Mouse (Mus musculus) E14TG2a.4 (cell line): Measurements from ENCODE around the gene Bcl9l.
"Not testable (repeated sequence)": the region's sequence is repeated elsewhere in the genome, so short reads cannot be mapped to it uniquely, and the experiment has no call there.

Experiments
- H3K27me3 ChIP-seq: 2 replicates; pipeline ENCODE4 v1.6.1; 2014; ENCODE audit warnings: low read length, control low read depth; ENCODE audit not compliant: insufficient read depth
- H3K36me3 ChIP-seq: 2 replicates; pipeline ENCODE4 v1.6.1; 2014; ENCODE audit warnings: low read length, control low read depth; ENCODE audit not compliant: insufficient read depth
- H3K4me1 ChIP-seq: replicated peaks from 2 replicates; pipeline ENCODE4 v1.6.1; 2014; ENCODE audit warnings: low read depth, low read length, control low read depth
- H3K4me3 ChIP-seq: replicated peaks from 2 replicates; pipeline ENCODE4 v1.5.1; 2014; ENCODE audit warnings: mild to moderate bottlenecking, low read length
- H3K9me3 ChIP-seq: 2 replicates; pipeline ENCODE4 v1.6.1; 2014; ENCODE audit warnings: low read length, control low read depth
- CTCF ChIP-seq: conservative IDR thresholded peaks from 2 replicates; pipeline ENCODE4 v1.5.1; 2014; ENCODE audit warnings: low read length
- NANOG ChIP-seq: IDR thresholded peaks from 2 replicates; pipeline ENCODE4 v1.6.1; 2014; ENCODE audit warnings: borderline replicate concordance, low read length, mixed read lengths
- POU5F1 ChIP-seq: IDR thresholded peaks from 2 replicates; pipeline ENCODE4 v1.6.1; 2014; ENCODE audit warnings: low read length, borderline replicate concordance

Gene Bcl9l

DNA sequence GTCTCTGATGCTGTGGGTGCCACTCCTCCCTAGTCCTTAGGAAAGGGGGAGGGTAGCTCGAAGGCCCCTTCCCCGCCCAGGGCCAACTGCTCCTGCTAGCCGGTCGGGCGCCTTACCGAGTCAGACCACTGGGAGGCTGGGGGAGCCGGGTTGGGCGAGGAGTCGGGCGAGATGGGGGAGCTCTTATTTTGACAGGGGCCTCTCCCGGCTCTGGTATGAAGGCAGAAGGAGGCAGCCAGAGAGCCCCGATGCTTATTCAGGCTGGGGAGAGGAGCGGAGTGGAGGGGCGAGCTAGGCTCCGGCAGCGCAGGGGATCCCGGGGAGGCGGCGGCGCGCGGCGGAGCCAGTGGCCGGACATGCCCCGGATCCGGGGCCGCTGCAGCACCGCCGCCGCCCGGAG is at the start of gene Bcl9l:
Bcl9l (plus strand) TSS at position 274 of the 400 bp plus-strand sequence.
- H3K4me1 ChIP-seq, result peaks cover 65% of the 10 kb centered on the region
- H3K27me3 ChIP-seq, result peaks cover 37% of the 10 kb centered on the region
- peak; percentile 39 for TF ChIP-seq CTCF
- TF ChIP-seq NANOG, result no peak
- no peak for TF ChIP-seq POU5F1

DNA sequence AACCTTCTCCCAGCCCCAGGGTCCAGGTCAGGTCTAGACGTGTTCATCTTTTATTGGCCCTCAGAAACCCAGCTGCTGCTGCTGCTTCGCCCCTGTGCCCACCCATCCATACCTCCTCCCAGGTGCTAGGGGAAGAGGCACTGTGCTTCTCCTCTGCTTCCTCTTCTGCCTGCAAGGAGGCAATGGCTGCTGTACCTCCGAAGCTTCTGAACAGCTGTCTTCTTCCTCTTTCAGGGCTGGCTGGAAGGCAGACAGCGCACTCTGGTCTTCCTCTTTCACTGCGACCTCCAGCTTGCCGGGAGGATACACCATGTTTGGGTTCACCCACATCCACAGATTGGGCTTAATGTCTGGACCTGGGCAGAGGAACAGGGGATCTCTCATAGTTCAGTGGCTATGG is 46.9 kb upstream of the Bcl9l start:
- peak overlapping the region; percentile 32; the same call in 1 of the 2 replicates for H3K4me3 ChIP-seq
- H3K36me3 ChIP-seq, result peaks cover 2% of the 10 kb centered on the region; the same call in 1 of the 2 replicates
- TF ChIP-seq NANOG, result no peak
- TF ChIP-seq CTCF, result no peak
- no peak for TF ChIP-seq POU5F1

More for the DNA sequence above, at the start of gene Bcl9l:
- Histone ChIP-seq H3K36me3 (no peaks in the 10 kb centered on the region), H3K4me3 (peak within 1 kb of the TSS; percentile 90), H3K9me3 (no peaks in the 10 kb centered on the region)

DNA sequence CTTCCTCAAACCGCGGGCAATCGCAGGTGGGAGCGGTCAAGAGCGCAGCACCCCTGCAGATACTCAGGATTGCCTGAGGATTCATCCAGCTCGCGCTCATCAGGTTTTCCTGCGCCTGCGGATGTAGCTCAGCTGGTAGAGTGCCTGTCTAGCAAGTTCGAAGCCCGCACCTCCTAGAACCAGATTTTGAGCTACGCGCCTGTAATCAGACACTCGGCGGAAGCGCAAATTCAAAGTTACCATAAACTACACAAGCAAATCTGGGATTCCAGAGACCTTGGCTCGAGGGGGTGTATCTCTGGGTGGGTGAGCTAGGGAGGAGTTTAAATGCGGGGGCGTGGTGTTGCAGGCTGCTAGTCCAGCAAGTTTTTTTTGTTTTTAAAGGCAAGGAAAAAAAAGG is 41.7 kb upstream of the Bcl9l start, which contains the start of gene Foxr1:
Foxr1 (minus strand) TSS at position 176 of the 400 bp plus-strand sequence.
- H3K4me3 ChIP-seq, result peak within 1 kb of the TSS; percentile 68
- peaks cover 28% of the 10 kb centered on the region for H3K4me1 ChIP-seq

More for the DNA sequence above, 46.9 kb upstream of the Bcl9l start:
- peaks cover 33% of the 10 kb centered on the region for H3K4me1 ChIP-seq
- peaks cover 31% of the 10 kb centered on the region for H3K27me3 ChIP-seq
- no peaks in the 10 kb centered on the region for H3K9me3 ChIP-seq

DNA sequence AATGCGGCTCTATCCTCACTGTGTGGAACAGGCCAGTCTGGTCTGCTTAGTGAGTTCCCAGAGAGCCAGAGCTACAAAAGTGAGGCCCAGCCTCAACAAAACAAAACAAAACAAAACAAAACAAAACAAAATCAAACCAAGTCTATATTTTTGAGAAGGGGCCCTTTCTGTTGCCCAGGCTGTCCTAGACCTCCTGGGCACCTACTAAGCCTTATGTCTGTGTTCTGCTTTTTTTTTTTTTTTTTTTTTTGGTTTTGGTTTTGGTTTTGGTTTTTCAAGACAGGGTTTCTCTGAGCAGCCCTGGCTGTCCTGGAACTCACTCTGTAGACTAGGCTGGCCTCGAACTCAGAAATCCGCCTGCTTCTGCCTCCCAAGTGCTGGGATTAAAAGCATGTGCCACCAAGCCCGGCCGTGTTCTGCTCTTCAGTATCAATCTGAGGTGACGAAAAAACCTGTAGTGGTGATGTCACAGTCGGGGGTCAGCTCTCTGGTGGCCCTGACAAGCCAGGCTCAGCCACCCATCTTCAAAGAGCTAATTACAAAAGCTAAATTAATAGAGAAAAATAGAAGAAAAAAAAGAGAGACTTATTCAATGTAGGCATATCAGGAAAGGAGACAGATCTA is 38.1 kb upstream of the Bcl9l start:
- not testable (repeated sequence) for H3K4me3 ChIP-seq, H3K9me3 ChIP-seq, H3K36me3 ChIP-seq
- peaks cover 13% of the 10 kb centered on the region for H3K27me3 ChIP-seq
- H3K4me1 ChIP-seq, result peaks cover 35% of the 10 kb centered on the region

More for the DNA sequence above, 41.7 kb upstream of the Bcl9l start, which contains the start of gene Foxr1:
- TF ChIP-seq NANOG (no peak), CTCF (no peak), POU5F1 (no peak)
- Histone ChIP-seq H3K36me3 (no peaks in the 10 kb centered on the region), H3K9me3 (no peaks in the 10 kb centered on the region), H3K27me3 (peaks cover 18% of the 10 kb centered on the region)

DNA sequence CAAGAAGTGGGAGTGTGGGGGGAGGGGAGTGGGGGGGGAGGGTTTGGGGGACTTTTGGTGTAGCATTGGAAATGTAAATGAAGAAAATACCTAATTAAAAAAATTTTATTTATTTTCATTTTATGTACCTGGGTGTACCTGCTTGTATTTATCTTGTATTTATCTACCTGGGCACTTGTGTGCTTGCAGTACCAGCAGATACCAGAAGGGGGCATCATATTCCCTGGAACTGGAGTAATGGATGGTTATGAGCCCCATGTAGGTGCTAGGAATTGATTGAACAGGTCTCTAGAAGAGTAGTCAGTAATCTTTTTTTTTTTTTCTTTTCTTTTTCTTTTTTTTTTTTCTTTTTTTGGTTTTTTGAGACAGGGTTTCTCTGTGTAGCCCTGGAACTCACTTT is 32.2 kb upstream of the Bcl9l start:
- Histone ChIP-seq H3K4me3 (no peak overlapping the region), H3K9me3 (no peaks in the 10 kb centered on the region), H3K36me3 (no peaks in the 10 kb centered on the region), H3K4me1 (peaks cover 23% of the 10 kb centered on the region), H3K27me3 (peaks cover 8% of the 10 kb centered on the region)
- TF ChIP-seq CTCF (peak; percentile 87), POU5F1 (no peak)

DNA sequence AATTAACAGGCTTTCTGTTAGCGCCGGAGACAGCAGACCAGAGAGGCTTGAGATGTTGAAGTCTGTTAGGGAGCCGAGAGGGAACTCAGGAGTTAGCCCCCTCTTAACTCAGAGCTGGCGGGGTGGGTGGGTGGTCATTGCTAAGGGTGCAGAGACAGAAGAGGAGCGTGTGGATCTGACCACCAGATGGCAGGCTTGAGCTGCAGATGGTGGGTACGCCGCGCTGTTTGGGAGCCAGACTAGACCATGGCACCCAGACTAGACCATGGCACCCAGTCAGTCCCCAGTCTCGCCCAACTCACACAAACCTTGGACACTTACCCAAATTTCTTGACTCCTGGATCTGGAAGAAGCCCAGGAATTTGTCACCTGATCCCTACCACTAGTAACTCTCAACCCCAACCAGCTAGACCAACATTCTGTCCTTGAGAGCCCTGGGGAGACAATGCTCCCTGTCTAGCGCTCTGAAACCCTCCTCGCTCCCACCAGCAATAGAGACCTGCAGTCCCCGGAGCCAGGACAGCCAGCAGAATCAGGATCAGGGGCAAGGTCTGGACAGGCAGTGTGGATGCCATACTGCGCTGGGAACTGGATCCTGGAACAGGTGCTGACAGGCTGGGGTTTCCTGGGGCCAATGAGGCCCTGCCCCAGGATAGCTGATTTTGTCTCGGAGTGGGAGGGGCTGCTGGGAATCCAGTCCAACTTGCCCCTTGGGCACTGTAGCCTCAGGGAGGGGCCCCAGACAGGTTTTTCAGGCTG is 28.3 kb upstream of the Bcl9l start:
- H3K27me3 ChIP-seq, result peaks cover 19% of the 10 kb centered on the region
- H3K36me3 ChIP-seq, result no peaks in the 10 kb centered on the region
- TF ChIP-seq CTCF, result peak; percentile 64
- no peak for TF ChIP-seq NANOG
- peak overlapping the region; percentile 75 for H3K4me3 ChIP-seq
- no peaks in the 10 kb centered on the region for H3K9me3 ChIP-seq
- peaks cover 16% of the 10 kb centered on the region for H3K4me1 ChIP-seq

DNA sequence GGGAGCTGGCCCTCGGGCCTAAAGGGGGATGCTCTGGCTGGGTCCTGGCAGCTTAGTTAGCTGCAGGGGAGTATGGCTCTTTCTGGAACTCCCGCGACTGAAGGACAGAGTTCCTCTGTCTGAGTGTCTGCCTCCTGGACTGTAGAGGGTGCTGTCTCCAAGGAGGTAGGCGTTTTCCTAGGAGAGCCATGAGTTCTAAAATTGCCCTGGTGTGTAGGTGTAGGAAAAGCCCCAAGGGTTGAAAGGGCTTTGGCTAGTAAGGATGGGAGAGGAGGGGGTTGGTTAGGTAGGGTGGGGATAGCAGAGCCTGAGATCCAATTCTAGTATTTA is 27.8 kb upstream of the Bcl9l start, which contains the start of gene Upk2:
Upk2 (minus strand) TSS at position 86 of the 330 bp plus-strand sequence.
- no peak for TF ChIP-seq POU5F1
- TF ChIP-seq CTCF, result peak; percentile 38
- no peaks in the 10 kb centered on the region for H3K36me3 ChIP-seq
- H3K4me1 ChIP-seq, result peaks cover 16% of the 10 kb centered on the region
- peak within 1 kb of the TSS; percentile 75 for H3K4me3 ChIP-seq
- H3K27me3 ChIP-seq, result peaks cover 19% of the 10 kb centered on the region
- no peaks in the 10 kb centered on the region for H3K9me3 ChIP-seq

DNA sequence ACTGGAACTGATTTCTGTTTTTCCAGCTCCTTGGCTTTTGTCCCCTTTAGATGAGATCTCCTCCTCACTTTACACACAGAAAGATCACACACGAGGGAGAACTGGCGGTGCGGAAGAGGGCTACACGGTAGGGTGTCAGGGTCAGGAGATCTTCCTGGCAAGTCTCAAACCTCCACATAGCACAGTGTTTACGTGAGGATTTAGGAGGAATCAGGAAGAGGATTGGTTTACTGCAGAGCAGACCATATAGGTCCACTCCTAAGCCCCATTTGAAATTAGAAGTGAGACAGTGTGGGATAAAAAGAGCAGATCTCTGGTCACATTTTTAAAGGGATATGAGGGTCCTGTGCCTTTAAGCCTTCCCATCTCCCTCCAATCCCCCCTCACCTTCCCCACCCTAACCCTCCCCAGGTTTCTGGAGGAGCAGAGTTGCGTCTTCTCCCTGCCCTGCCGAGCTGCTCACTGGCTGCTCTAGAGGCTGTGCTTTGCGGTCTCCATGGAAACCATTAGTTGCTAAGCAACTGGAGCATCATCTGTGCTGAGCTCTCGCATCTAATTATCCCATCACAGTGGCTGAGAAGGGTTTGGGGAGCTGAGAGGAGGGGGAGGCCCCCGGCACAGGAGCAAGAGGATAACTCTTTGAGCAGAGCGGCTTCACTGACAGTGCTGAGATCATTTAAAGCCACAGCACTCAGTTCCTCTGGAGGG is 25.4 kb upstream of the Bcl9l start:
- no peak for TF ChIP-seq NANOG
- no peak for TF ChIP-seq CTCF
- TF ChIP-seq POU5F1, result no peak
- no peak overlapping the region for H3K4me3 ChIP-seq
- H3K36me3 ChIP-seq, result no peaks in the 10 kb centered on the region
- H3K9me3 ChIP-seq, result no peaks in the 10 kb centered on the region
- peaks cover 16% of the 10 kb centered on the region for H3K4me1 ChIP-seq
- peaks cover 31% of the 10 kb centered on the region for H3K27me3 ChIP-seq
